Comparison of ENCODE assay signal across 19 mouse cellular contexts in the genomic region with DNA sequence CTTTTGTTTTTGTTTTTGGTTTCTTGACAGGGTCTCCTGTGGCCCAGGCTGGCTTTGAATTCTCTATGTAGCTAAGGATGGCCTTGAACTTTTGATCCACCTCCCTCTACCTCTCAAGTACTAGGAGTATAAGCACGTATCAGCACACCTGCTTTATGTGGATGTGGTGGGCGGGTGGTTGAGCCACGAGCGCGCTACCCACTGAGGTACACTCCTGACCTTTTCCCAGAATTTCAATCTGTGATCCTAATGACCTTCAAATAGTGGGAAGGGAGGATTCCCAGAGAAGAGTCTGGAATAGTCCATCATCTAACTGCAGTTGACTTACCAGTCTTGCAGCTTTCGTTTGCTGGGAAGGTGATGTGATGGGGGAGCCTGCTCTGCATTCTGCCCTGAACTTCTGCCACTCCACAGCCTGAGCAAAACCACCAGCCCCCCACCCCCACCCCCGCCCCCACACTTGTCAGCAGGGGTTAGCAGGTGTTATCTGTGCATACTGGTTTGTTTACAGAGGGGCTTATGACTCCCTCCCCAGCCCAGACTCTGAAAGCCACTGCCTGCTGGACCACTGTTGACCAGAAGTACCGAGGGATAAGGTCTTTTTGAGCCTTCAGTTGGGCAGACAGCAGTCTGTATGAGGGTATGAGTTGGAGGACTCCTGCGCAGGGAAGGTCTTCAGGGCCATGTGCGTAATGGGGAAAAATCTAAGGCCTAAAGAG. TPM values are rescaled to one million over a fixed set of nuclear protein-coding genes. Genes with fewer than 3 reads are reported as not detected.
A peak's percentile ranks its signal among the peaks of the same experiment; 100 is the strongest.
DNase-seq lines count a peak whose midpoint lies in the region; ATAC-seq lines count a peak whose summit lies in the region.
"Had no signal": no experiment of that assay in that cellular context is flagged by ENCODE, and none has a peak within 500 bp of the region (broad histone marks: within the 10 kb centered on the region; RNA-seq: fewer than 3 reads in every experiment).

No protein-coding gene starts in this region.

- H3K27ac ChIP-seq in forebrain, embryonic 10.5 days, result 0 out of 2 replicates have a peak overlapping the region, but pooled peaks have one; percentile 15
- H3K27ac ChIP-seq in forebrain, embryonic 12.5 days, result no peak overlapping the region
- 0 out of 2 replicates have a peak overlapping the region, but pooled peaks have one; percentile 5 for H3K27ac ChIP-seq in lung, embryonic 15.5 days
- 0 out of 2 replicates have a peak overlapping the region, but pooled peaks have one; percentile 11 for H3K27ac ChIP-seq in liver, embryonic 16.5 days (ENCODE audit: low read length)
- H3K27ac ChIP-seq: embryonic facial prominence, embryonic 15.5 days; gastrocnemius, adult 2 months; hindbrain, embryonic 12.5 days; kidney, embryonic 15.5 days had no signal

- ATAC-seq in forebrain, embryonic 12.5 days (ENCODE audit: low FRiP score), result no peak
- ATAC-seq in lung, embryonic 15.5 days (ENCODE audit: borderline replicate concordance, extremely low read depth, low FRiP score, low TSS enrichment), result no peak
- peak; percentile 16; the same call in 1 of the 2 replicates for ATAC-seq in liver, embryonic 16.5 days (ENCODE audit: low read depth)
- no peak for ATAC-seq in megakaryocyte progenitor cell, adult 5-6 weeks (replicated peaks; ENCODE audit: poor library complexity)

- H3K27me3 ChIP-seq in forebrain, embryonic 10.5 days (ENCODE audit: poor library complexity, severe bottlenecking), result no peaks in the 10 kb centered on the region
- no peaks in the 10 kb centered on the region for H3K27me3 ChIP-seq in forebrain, embryonic 12.5 days
- no peaks in the 10 kb centered on the region for H3K27me3 ChIP-seq in lung, embryonic 15.5 days
- H3K27me3 ChIP-seq in liver, embryonic 16.5 days (ENCODE audit: control insufficient read depth, insufficient read depth, low read depth, low read length), result no peaks in the 10 kb centered on the region
- H3K27me3 ChIP-seq: embryonic facial prominence, embryonic 15.5 days; hindbrain, embryonic 12.5 days; kidney, embryonic 15.5 days had no signal

- 83% methylated on average over 10 of the region's 10 CpGs for WGBS in forebrain, embryonic 10.5 days
- WGBS in forebrain, embryonic 12.5 days, result 81% methylated on average over 10 of the region's 10 CpGs
- 55% methylated on average over 10 of the region's 10 CpGs for WGBS in lung, embryonic 15.5 days
- 58% methylated on average over 10 of the region's 10 CpGs for WGBS in liver, embryonic 16.5 days (ENCODE audit: insufficient replicate concordance)

- no peak overlapping the region for H3K9ac ChIP-seq in forebrain, embryonic 12.5 days
- H3K9ac ChIP-seq in lung, embryonic 15.5 days, result no peak overlapping the region
- H3K9ac ChIP-seq in liver, embryonic 16.5 days (ENCODE audit: low read depth, low read length), result no peak overlapping the region
- H3K9ac ChIP-seq: embryonic facial prominence, embryonic 15.5 days; hindbrain, embryonic 12.5 days; kidney, embryonic 15.5 days had no signal

- DNase-seq in forebrain, embryonic 10.5 days (ENCODE audit: extremely low spot score, low spot score), result no peak
- no peak for DNase-seq in lung, adult 18-20 months
- DNase-seq in thymus, postnatal 25 days, result peak; percentile 64
- DNase-seq in cerebellum, adult 18-20 months, result no peak
- DNase-seq: adrenal gland, postnatal 36 days; cerebellum, adult 9-11 months; gastrocnemius, adult 2 months; heart, postnatal 14 days; kidney, adult 11 months; kidney, postnatal 36 days; lung, postnatal 4 days had no signal

- no peak overlapping the region for H3K4me3 ChIP-seq in forebrain, embryonic 10.5 days
- H3K4me3 ChIP-seq in forebrain, embryonic 12.5 days (replicated peaks), result no peak overlapping the region
- no peak overlapping the region for H3K4me3 ChIP-seq in lung, embryonic 15.5 days
- H3K4me3 ChIP-seq in liver, embryonic 16.5 days (ENCODE audit: low read depth, low read length), result no peak overlapping the region
- H3K4me3 ChIP-seq: embryonic facial prominence, embryonic 15.5 days; gastrocnemius, adult 2 months; heart, embryonic 10.5 days; hindbrain, embryonic 12.5 days; kidney, embryonic 15.5 days had no signal

- H3K4me1 ChIP-seq in forebrain, embryonic 10.5 days, result peaks cover 53% of the 10 kb centered on the region
- peaks cover 30% of the 10 kb centered on the region for H3K4me1 ChIP-seq in forebrain, embryonic 12.5 days
- H3K4me1 ChIP-seq in lung, embryonic 15.5 days, result peaks cover 77% of the 10 kb centered on the region
- peaks cover 30% of the 10 kb centered on the region for H3K4me1 ChIP-seq in liver, embryonic 16.5 days (ENCODE audit: control insufficient read depth, low read depth, low read length)

- no peaks in the 10 kb centered on the region for H3K36me3 ChIP-seq in forebrain, embryonic 10.5 days (replicated peaks)
- H3K36me3 ChIP-seq in forebrain, embryonic 12.5 days (replicated peaks), result no peaks in the 10 kb centered on the region
- no peaks in the 10 kb centered on the region for H3K36me3 ChIP-seq in lung, embryonic 15.5 days
- no peaks in the 10 kb centered on the region for H3K36me3 ChIP-seq in liver, embryonic 16.5 days (ENCODE audit: control insufficient read depth, insufficient read depth)
- H3K36me3 ChIP-seq: embryonic facial prominence, embryonic 15.5 days; heart, embryonic 10.5 days; hindbrain, embryonic 12.5 days; kidney, embryonic 15.5 days had no signal

- no peak overlapping the region for H3K4me2 ChIP-seq in forebrain, embryonic 12.5 days
- no peak overlapping the region for H3K4me2 ChIP-seq in lung, embryonic 15.5 days
- no peak overlapping the region for H3K4me2 ChIP-seq in liver, embryonic 16.5 days (ENCODE audit: low read depth, low read length)
- H3K4me2 ChIP-seq: embryonic facial prominence, embryonic 15.5 days; hindbrain, embryonic 12.5 days; kidney, embryonic 15.5 days had no signal

- no peaks in the 10 kb centered on the region for H3K9me3 ChIP-seq in forebrain, embryonic 10.5 days
- H3K9me3 ChIP-seq in forebrain, embryonic 12.5 days, result no peaks in the 10 kb centered on the region
- no peaks in the 10 kb centered on the region for H3K9me3 ChIP-seq in lung, embryonic 15.5 days
- H3K9me3 ChIP-seq in liver, embryonic 16.5 days (replicated peaks; ENCODE audit: control insufficient read depth, low read length), result no peaks in the 10 kb centered on the region
- H3K9me3 ChIP-seq: embryonic facial prominence, embryonic 15.5 days; heart, embryonic 10.5 days; hindbrain, embryonic 12.5 days; kidney, embryonic 15.5 days had no signal

RNA-seq across cellular contexts. Expression of gene Hpcal1, which starts 46.4 kb away (rescaled TPM):
- 36.7 and 36.8 TPM in 2 replicates for polyA plus RNA-seq in forebrain, embryonic 10.5 days (2016; fragmentation: Nextera tagmentation; extraction: Ambion mirVana)
- 36.6 and 41.3 TPM in 2 replicates for polyA plus RNA-seq in forebrain, embryonic 12.5 days (2016; fragmentation: Nextera tagmentation; extraction: Ambion mirVana)
- 62.0 and 72.2 TPM in 2 replicates for polyA plus RNA-seq in lung, embryonic 15.5 days (2015; fragmentation: Nextera tagmentation; extraction: Ambion mirVana)
- polyA plus RNA-seq in liver, embryonic 16.5 days (2015; fragmentation: Nextera tagmentation; extraction: Ambion mirVana), result 22.2 and 23.6 TPM in 2 replicates
- 55.6 and 65.0 TPM in 2 replicates for total RNA-seq in megakaryocyte progenitor cell, adult 5-6 weeks (2015)
- total RNA-seq in megakaryocyte progenitor cell, adult 5-6 weeks (2017), result 18.6 and 21.9 TPM in 2 replicates
